Mouse (Mus musculus): ENCODE data around the gene Nlrc5. TPM values are rescaled to one million over a fixed set of nuclear protein-coding genes. Genes with fewer than 3 reads are reported as not detected.

Gene Nlrc5
- polyA plus RNA-seq (2011; ENCODE audit: insufficient read depth, insufficient read length, low replicate concordance, missing spikeins), result 16.5 TPM in 2 replicates

DNA sequence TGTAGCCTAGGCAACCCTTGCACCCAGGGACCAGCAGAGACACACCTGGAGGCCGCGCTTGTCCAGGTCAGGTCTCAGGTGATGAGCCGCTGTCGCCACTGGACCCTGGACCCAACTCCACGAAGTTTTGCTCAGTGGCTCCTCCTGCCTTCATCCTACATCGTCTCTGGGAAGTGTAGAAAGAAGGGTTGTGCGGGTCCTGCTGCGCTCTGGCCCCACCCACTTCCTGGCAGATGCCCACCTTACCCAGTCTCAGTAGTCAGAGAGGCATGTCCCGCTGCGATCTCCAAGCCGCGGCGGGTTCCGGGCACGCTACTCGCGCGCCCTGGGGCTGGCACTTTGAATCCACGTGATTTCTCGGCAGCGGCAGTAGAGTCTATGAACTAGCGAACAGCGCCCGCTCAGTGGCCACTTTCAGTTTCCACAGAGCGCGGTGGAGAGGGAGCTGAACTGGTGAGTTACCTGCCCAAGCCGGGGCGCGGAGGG lies at the start of gene Nlrc5:
Nlrc5 (plus strand) TSS at position 376 of the 486 bp plus-strand sequence.
- TF ChIP-seq POLR2A (IDR thresholded peaks at IDR 0.05; ENCODE audit: borderline replicate concordance, control insufficient read depth, low read depth, low read length) (peak; percentile 62; the same call in 1 of the 2 replicates), CTCF (IDR thresholded peaks at IDR 0.05; ENCODE audit: control insufficient read depth, insufficient read depth, low read length) (peak; percentile 27; the same call in 1 of the 2 replicates)
- peaks cover 3% of the 10 kb centered on the region; the same call in 1 of the 2 replicates for H3K4me1 ChIP-seq (ENCODE audit: control insufficient read depth, insufficient read depth, low read length)
- H3K27ac ChIP-seq (ENCODE audit: control insufficient read depth, insufficient read depth, low read depth, low read length, poor library complexity), result peak within 1 kb of the TSS; percentile 68
- under 1% methylated on average over 29 of the region's 29 CpGs for WGBS
- peak within 1 kb of the TSS; percentile 75 for H3K4me3 ChIP-seq (replicated peaks; ENCODE audit: control insufficient read depth, low read depth, low read length)

DNA sequence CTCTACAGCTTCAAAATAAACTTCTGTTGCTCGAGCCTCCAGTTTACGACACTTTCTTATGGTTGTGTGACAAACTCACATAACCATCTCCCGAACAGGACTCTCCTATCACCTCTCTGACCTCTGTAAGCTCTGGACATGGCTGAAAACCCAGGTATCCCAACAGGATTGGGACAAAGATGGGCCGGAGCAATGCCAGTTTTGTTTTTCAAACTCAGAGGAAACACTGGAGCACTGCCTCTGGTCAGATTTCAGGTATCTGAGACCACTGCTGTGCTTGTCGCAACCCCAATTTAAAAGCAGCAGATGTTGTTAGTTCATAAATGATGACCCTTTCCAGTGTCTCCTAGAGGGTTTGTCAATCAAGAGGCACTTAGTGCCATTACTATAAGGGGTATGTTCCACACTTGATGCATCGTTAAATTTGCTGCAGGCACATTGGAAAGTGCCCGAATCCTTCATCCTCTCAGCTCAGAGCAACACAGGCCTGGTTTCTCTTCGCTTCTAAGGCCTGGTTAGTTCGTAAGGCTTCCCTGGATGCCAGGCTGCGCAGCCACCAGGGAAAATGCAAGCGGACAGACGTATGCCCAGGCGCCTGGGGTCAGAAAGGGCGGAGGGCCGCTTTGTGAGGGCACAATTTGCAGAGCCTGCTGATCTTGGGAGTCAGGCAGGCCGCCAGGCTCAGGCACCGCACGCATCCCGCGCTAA lies 48.5 kb upstream of the Nlrc5 start:
- Histone ChIP-seq H3K4me1 (ENCODE audit: control insufficient read depth, insufficient read depth, low read length) (peaks cover 1% of the 10 kb centered on the region; the same call in 1 of the 2 replicates), H3K27ac (ENCODE audit: control insufficient read depth, insufficient read depth, low read depth, low read length, poor library complexity) (peak overlapping the region; percentile 98), H3K4me3 (replicated peaks; ENCODE audit: control insufficient read depth, low read depth, low read length) (peak overlapping the region; percentile 84)
- TF ChIP-seq CTCF (IDR thresholded peaks at IDR 0.05; ENCODE audit: control insufficient read depth, insufficient read depth, low read length), result no peak
- whole genome bisulfite sequencing, result 27% methylated on average over 20 of the region's 20 CpGs

DNA sequence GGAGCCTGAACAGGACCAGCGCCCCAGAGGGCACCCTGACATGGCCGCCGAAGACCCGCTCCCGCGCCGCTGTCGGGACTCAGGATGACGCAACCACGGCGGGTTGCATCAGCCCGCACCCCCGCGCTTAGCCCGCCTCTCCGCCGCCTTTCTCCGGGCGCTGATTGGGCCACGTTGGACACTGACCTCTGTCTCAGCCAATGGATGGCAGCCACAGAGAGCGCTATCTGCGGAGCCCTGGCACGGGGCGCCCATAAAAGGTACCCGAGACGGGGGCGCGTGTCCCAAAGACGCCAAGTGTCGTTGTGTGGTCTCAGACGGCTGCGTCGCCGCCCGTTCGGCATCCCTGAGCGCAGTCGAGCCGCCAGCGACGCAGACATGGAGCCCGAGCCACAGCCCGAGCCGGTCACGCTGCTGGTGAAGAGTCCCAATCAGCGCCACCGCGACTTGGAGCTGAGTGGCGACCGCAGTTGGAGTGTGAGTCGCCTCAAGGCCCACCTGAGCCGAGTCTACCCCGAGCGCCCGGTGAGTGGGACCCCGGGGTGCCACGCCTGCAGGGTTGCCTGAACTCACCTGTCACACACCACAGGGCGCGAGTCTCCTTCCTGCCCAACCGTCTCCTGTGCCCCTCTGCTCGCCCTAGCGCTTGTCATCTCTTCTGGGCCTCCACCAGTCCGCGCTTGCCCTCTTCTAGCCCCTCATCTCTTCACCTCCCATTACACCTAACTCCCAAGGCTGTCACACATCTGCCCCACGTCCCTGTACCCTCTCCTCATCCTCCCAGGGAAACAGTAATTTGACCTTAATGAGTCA lies 47.7 kb upstream of the Nlrc5 start, which contains the start of gene Herpud1:
Herpud1 (plus strand) TSS at position 225 of the 813 bp plus-strand sequence.
- no peak for TF ChIP-seq CTCF (IDR thresholded peaks at IDR 0.05; ENCODE audit: control insufficient read depth, insufficient read depth, low read length)
- peak; percentile 85 for TF ChIP-seq POLR2A (IDR thresholded peaks at IDR 0.05; ENCODE audit: borderline replicate concordance, control insufficient read depth, low read depth, low read length)
- under 1% methylated on average over 65 of the region's 65 CpGs for WGBS
- Histone ChIP-seq H3K4me1 (ENCODE audit: control insufficient read depth, insufficient read depth, low read length) (peaks cover 1% of the 10 kb centered on the region; the same call in 1 of the 2 replicates), H3K27ac (ENCODE audit: control insufficient read depth, insufficient read depth, low read depth, low read length, poor library complexity) (peak within 1 kb of the TSS; percentile 98), H3K4me3 (replicated peaks; ENCODE audit: control insufficient read depth, low read depth, low read length) (peak within 1 kb of the TSS; percentile 93)

DNA sequence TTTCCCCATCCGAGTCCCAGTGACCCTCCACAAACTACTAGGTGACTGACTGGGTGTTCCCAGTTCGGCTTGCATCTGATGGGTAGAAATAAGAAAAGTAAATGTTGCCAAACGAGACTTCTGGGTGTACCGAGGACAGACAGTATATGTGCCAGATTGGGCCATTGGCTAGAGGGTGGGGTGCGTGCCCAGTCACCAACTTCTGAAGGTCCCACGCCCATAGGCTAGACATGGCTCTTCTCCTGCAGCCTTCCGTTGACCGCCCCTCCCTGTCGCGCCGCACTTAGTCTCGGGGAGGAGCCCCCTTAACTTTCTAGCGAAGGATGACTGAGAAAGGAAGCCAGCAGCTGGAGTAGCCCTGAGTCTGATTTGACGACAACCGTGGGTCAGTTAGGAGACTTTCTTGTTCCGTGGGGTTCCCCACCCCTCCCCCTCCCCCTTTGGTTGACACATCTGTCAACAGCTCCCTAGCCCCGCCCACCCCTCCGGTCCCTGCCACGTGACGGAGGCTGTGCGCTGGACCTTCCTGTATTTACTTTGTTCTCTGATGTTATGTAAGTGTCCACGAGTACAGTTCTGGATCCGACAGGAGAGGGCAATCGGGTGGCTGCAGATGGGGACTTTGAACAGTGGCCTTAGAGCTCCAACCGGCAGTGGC lies 47.0 kb upstream of the Nlrc5 start:
- TF ChIP-seq POLR2A (IDR thresholded peaks at IDR 0.05; ENCODE audit: borderline replicate concordance, control insufficient read depth, low read depth, low read length) (peak; percentile 62), CTCF (IDR thresholded peaks at IDR 0.05; ENCODE audit: control insufficient read depth, insufficient read depth, low read length) (no peak)
- peak overlapping the region; percentile 93 for H3K4me3 ChIP-seq (replicated peaks; ENCODE audit: control insufficient read depth, low read depth, low read length)
- peaks cover 1% of the 10 kb centered on the region; the same call in 1 of the 2 replicates for H3K4me1 ChIP-seq (ENCODE audit: control insufficient read depth, insufficient read depth, low read length)
- 1% methylated on average over 25 of the region's 25 CpGs for WGBS
- H3K27ac ChIP-seq (ENCODE audit: control insufficient read depth, insufficient read depth, low read depth, low read length, poor library complexity), result peak overlapping the region; percentile 98

DNA sequence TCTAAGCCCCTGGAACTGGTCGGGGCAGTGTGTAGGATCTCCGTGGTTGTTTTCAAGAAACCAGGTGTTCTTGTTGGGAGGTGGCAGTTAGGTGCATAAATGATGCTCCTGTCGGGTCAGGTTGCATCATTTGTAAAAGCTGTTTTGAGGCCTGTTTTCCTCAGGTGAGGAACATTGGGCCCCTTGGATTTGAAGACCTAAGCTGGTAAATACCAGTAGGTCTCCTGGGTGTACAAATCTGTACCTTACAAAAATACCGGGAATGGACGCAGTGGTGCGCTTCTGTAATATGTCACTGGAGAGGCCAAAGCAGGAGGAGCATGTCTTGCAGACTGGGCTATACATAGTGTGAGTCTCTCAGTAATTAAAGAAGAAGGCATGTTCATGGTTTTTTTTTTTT lies 46.4 kb upstream of the Nlrc5 start:
- peak overlapping the region; percentile 31 for H3K27ac ChIP-seq (ENCODE audit: control insufficient read depth, insufficient read depth, low read depth, low read length, poor library complexity)
- peaks cover 1% of the 10 kb centered on the region; the same call in 1 of the 2 replicates for H3K4me1 ChIP-seq (ENCODE audit: control insufficient read depth, insufficient read depth, low read length)
- peak overlapping the region; percentile 93 for H3K4me3 ChIP-seq (replicated peaks; ENCODE audit: control insufficient read depth, low read depth, low read length)
- 18% methylated on average over 6 of the region's 6 CpGs for WGBS
- TF ChIP-seq POLR2A (IDR thresholded peaks at IDR 0.05; ENCODE audit: borderline replicate concordance, control insufficient read depth, low read depth, low read length) (no peak), CTCF (IDR thresholded peaks at IDR 0.05; ENCODE audit: control insufficient read depth, insufficient read depth, low read length) (no peak)

DNA sequence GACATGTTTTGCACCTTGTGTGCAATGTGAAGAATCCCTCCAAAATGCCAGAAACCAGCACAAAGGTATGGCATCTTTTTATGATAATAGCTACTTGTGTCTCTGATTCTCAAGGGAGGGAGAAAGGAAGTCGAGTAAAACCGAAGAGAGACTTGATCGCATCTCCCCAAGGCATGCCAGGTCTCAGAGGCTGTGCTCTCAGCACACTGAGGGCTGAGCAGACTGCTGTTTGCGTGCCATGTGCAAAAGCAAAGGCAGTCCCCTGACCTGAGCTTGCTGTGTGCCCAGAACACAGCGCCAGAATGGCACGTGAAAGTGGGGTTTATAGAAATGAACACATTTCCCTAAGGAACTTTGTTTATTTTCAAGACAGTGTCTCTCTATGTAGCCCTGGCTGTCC lies 44.6 kb upstream of the Nlrc5 start:
- WGBS, result 69% methylated on average over 6 of the region's 6 CpGs
- Histone ChIP-seq H3K27ac (ENCODE audit: control insufficient read depth, insufficient read depth, low read depth, low read length, poor library complexity) (no peak overlapping the region), H3K4me3 (replicated peaks; ENCODE audit: control insufficient read depth, low read depth, low read length) (no peak overlapping the region)

DNA sequence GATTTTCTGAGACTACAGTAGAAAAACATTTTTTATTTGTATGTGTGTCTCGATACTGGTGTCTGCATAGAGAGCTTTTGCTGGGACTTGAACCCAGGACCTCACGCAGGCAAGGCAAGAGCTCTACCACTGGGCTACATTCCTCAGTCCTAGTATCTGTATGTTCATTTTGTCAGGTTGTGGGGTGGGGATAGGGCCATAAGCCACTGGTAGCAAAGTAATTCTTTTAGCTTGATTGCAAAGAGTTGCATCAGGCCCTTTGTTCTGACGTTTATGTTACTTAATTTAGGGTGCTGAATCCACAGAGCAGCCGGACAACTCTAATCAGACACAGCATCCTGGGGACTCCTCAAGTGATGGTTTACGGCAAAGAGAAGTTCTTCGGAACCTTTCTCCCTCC lies 43.7 kb upstream of the Nlrc5 start:
- Histone ChIP-seq H3K4me3 (replicated peaks; ENCODE audit: control insufficient read depth, low read depth, low read length) (no peak overlapping the region), H3K27ac (ENCODE audit: control insufficient read depth, insufficient read depth, low read depth, low read length, poor library complexity) (no peak overlapping the region), H3K4me1 (ENCODE audit: control insufficient read depth, insufficient read depth, low read length) (peaks cover 1% of the 10 kb centered on the region; the same call in 1 of the 2 replicates)
- 85% methylated on average over 6 of the region's 6 CpGs for WGBS
- TF ChIP-seq POLR2A (IDR thresholded peaks at IDR 0.05; ENCODE audit: borderline replicate concordance, control insufficient read depth, low read depth, low read length) (no peak), CTCF (IDR thresholded peaks at IDR 0.05; ENCODE audit: control insufficient read depth, insufficient read depth, low read length) (no peak)

More for the DNA sequence above, 44.6 kb upstream of the Nlrc5 start:
- TF ChIP-seq CTCF (IDR thresholded peaks at IDR 0.05; ENCODE audit: control insufficient read depth, insufficient read depth, low read length) (no peak), POLR2A (IDR thresholded peaks at IDR 0.05; ENCODE audit: borderline replicate concordance, control insufficient read depth, low read depth, low read length) (no peak)
- H3K4me1 ChIP-seq (ENCODE audit: control insufficient read depth, insufficient read depth, low read length), result peaks cover 1% of the 10 kb centered on the region; the same call in 1 of the 2 replicates
